Mouse (Mus musculus) MEL (cell line): ENCODE data around the gene Prrx2. TPM values are rescaled to one million over a fixed set of nuclear protein-coding genes. Genes with fewer than 3 reads are reported as not detected.
A peak's percentile ranks its signal among the peaks of the same experiment; 100 is the strongest.

Experiments
- DNase-seq: peaks from one replicate; pipeline ENCODE4 v3.0.0; 2011; ENCODE audit warnings: low read depth, low spot score
- H3K27ac ChIP-seq: 2 replicates; pipeline ENCODE4 v1.5.1; 2012; ENCODE audit warnings: low read depth, mild to moderate bottlenecking, control low read depth, low read length, moderate library complexity; ENCODE audit not compliant: control insufficient read depth
- H3K27me3 ChIP-seq, 2 experiments: fragments of 150-350 bp in 1 of 2; sonication (generic) in 1 of 2; 2 replicates each; pipeline ENCODE4 v1.6.1; 2012; ENCODE audit warnings: low read length in 2 of 2, mild to moderate bottlenecking in 2 of 2, improper control_type of control experiment in 1 of 2, moderate library complexity in 1 of 2; ENCODE audit not compliant: insufficient read depth in 2 of 2, control insufficient read depth in 1 of 2
- H3K36me3 ChIP-seq, 2 experiments: 2 replicates each; pipeline ENCODE4 v1.6.1; 2012 to 2014; ENCODE audit warnings: low read length in 2 of 2, improper control_type of control experiment in 1 of 2, inconsistent platforms in 1 of 2, mild to moderate bottlenecking in 1 of 2; ENCODE audit not compliant: insufficient read depth in 2 of 2, control insufficient read depth in 1 of 2
- H3K4me1 ChIP-seq, 2 experiments: fragments of 150-350 bp in 1 of 2; sonication (generic) in 1 of 2; 2 replicates each; pipeline ENCODE4 v1.6.1; 2012; ENCODE audit warnings: low read length in 2 of 2, improper control_type of control experiment in 1 of 2, mild to moderate bottlenecking in 1 of 2; ENCODE audit not compliant: insufficient read depth in 2 of 2, control insufficient read depth in 1 of 2
- H3K4me3 ChIP-seq, 2 experiments: fragments of 150-350 bp in 1 of 2; sonication (generic) in 1 of 2; 2 replicates each; pipeline ENCODE4 v1.5.1; 2012; ENCODE audit warnings: low read depth in 2 of 2, low read length in 2 of 2, mild to moderate bottlenecking in 2 of 2, moderate library complexity in 2 of 2, control low read depth in 1 of 2, improper control_type of control experiment in 1 of 2; ENCODE audit not compliant: control insufficient read depth in 1 of 2, insufficient read depth in 1 of 2
- H3K79me2 ChIP-seq: 2 replicates; pipeline ENCODE4 v1.6.1; 2012; ENCODE audit warnings: mild to moderate bottlenecking, low read length, moderate library complexity; ENCODE audit not compliant: control insufficient read depth, poor library complexity, insufficient read depth
- H3K9ac ChIP-seq: 2 replicates; pipeline ENCODE4 v1.6.1; 2012; ENCODE audit warnings: low read depth, mild to moderate bottlenecking, control low read depth, low read length, moderate library complexity; ENCODE audit not compliant: control insufficient read depth, poor library complexity, severe bottlenecking
- H3K9me3 ChIP-seq: fragments of 150-350 bp; sonication (generic); replicated peaks from 2 replicates; pipeline ENCODE4 v1.6.1; 2012; ENCODE audit warnings: mild to moderate bottlenecking, low read length, improper control_type of control experiment, moderate library complexity; ENCODE audit not compliant: insufficient read depth
- CTCF ChIP-seq, 3 experiments: IDR thresholded peaks in 2 of 3; conservative IDR thresholded peaks in 1 of 3; 2 replicates each; pipeline ENCODE4 v1.5.1; 2011 to 2012; ENCODE audit warnings: low read length in 3 of 3, low read depth in 2 of 3, mild to moderate bottlenecking in 2 of 3, improper control_type of control experiment in 1 of 3, inconsistent platforms in 1 of 3, mixed read lengths in 1 of 3, moderate library complexity in 1 of 3; ENCODE audit not compliant: control insufficient read depth in 1 of 3, insufficient read depth in 1 of 3, poor library complexity in 1 of 3, severe bottlenecking in 1 of 3
- ELF1 ChIP-seq: IDR thresholded peaks from 2 replicates; pipeline ENCODE4 v1.6.1; 2014; ENCODE audit warnings: low read depth, mild to moderate bottlenecking, inconsistent platforms, low read length, improper control_type of control experiment, moderate library complexity
- ETS1 ChIP-seq: IDR thresholded peaks from 2 replicates; pipeline ENCODE4 v1.6.1; 2012; ENCODE audit warnings: low read depth, mild to moderate bottlenecking, inconsistent platforms, low read length, improper control_type of control experiment, moderate library complexity
- GATA1 ChIP-seq: IDR thresholded peaks from 2 replicates; pipeline ENCODE4 v1.6.1; 2011; ENCODE audit warnings: low read depth, low read length, improper control_type of control experiment
- HCFC1 ChIP-seq: IDR thresholded peaks from 2 replicates; pipeline ENCODE4 v1.6.1; 2012; ENCODE audit warnings: low read depth, mild to moderate bottlenecking, inconsistent platforms, low read length, improper control_type of control experiment, moderate library complexity
- JUND ChIP-seq: IDR thresholded peaks from 2 replicates; pipeline ENCODE4 v1.6.1; 2011; ENCODE audit warnings: low read depth, mild to moderate bottlenecking, improper control_type of control experiment, low read length
- KAT2A ChIP-seq: conservative IDR thresholded peaks from 2 replicates; pipeline ENCODE4 v1.6.1; 2012; ENCODE audit warnings: low read depth, low read length, improper control_type of control experiment, inconsistent platforms
- MAZ ChIP-seq: IDR thresholded peaks from 2 replicates; pipeline ENCODE4 v1.6.1; 2012; ENCODE audit warnings: low read depth, mild to moderate bottlenecking, inconsistent platforms, low read length, improper control_type of control experiment
- MEF2A ChIP-seq: IDR thresholded peaks from 2 replicates; pipeline ENCODE4 v1.6.1; 2014; ENCODE audit warnings: low read depth, mild to moderate bottlenecking, inconsistent platforms, low read length, improper control_type of control experiment; ENCODE audit not compliant: poor library complexity, insufficient replicate concordance, severe bottlenecking; ENCODE audit errors: extremely low read depth
- MYC ChIP-seq: IDR thresholded peaks from 2 replicates; pipeline ENCODE4 v1.6.1; 2011; ENCODE audit warnings: low read depth, mild to moderate bottlenecking, low read length, improper control_type of control experiment, moderate library complexity
- NRF1 ChIP-seq: IDR thresholded peaks from 2 replicates; pipeline ENCODE4 v1.6.1; 2014; ENCODE audit warnings: low read depth, mild to moderate bottlenecking, inconsistent platforms, low read length, improper control_type of control experiment, moderate library complexity; ENCODE audit not compliant: poor library complexity, insufficient read depth, severe bottlenecking
- POLR2A ChIP-seq, 2 experiments: IDR thresholded peaks; 2 replicates each; pipeline ENCODE4 v1.6.1; 2011 to 2012; ENCODE audit warnings: low read length in 2 of 2, mild to moderate bottlenecking in 2 of 2, control low read depth in 1 of 2, improper control_type of control experiment in 1 of 2, low read depth in 1 of 2, moderate library complexity in 1 of 2; ENCODE audit not compliant: control insufficient read depth in 1 of 2, insufficient read depth in 1 of 2, poor library complexity in 1 of 2
- POLR2AphosphoS5 ChIP-seq: IDR thresholded peaks from 2 replicates; pipeline ENCODE4 v1.6.1; 2012; ENCODE audit warnings: low read depth, borderline replicate concordance, mild to moderate bottlenecking, inconsistent platforms, low read length, moderate library complexity, mixed read lengths
- TAL1 ChIP-seq: IDR thresholded peaks from 2 replicates; pipeline ENCODE4 v1.6.1; 2012; ENCODE audit warnings: mild to moderate bottlenecking, inconsistent platforms, low read length, moderate library complexity, mixed read lengths
- ZMIZ1 ChIP-seq: IDR thresholded peaks from 2 replicates; pipeline ENCODE4 v1.6.1; 2012; ENCODE audit warnings: low read depth, mild to moderate bottlenecking, inconsistent platforms, low read length, improper control_type of control experiment, moderate library complexity
- polyA plus RNA-seq, 2 experiments: library from polyadenylated mRNA; stranded (reverse) in 1 of 2; unstranded in 1 of 2; fragments of >175 nt in 1 of 2; fragments of >200 nt in 1 of 2; gene quantifications; 2 replicates each; pipeline versions ENCODE4 v1.2.1 to v1.2.4; 2012; ENCODE audit warnings: low replicate concordance in 2 of 2, low read depth in 1 of 2; ENCODE audit not compliant: insufficient read length in 2 of 2, insufficient read depth in 1 of 2, missing spikeins in 1 of 2
- total RNA-seq: library from RNA; depleted of rRNA; stranded (reverse); fragments of 300-350 nt; gene quantifications from 2 replicates; pipeline ENCODE4 v1.2.3, GENCODE M21; 2012

The Prrx2 gene
- total and polyA plus RNA-seq, 3 experiments = not detected

DNA sequence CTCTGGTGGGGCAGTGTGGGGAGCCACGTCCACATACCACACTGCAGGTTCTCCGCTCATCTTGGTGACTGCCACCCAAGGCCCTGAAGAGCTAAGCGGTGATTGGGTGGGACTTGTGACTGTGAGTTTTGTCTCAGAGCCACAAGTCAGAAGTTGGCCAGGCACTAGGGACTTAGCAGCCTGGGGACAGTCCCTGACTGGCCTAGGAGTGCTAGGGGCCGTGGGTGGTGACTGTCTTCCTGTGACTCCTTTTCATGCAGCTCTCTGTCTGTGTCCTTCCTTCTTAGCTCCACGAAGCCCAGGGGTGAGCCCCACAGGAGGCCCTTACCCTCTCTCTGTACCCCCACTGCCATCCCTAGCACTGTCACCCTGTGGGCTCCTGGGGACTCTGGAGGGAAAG lies 14.9 kb upstream of the Prrx2 start:
- H3K27me3 ChIP-seq = no peaks in the 10 kb centered on the region
- no peak overlapping the region for H3K4me3 ChIP-seq
- H3K79me2 ChIP-seq = 0 out of 2 replicates have a peak, but pooled peaks cover 1% of the 10 kb centered on the region
- peaks cover 0 to 2% of the 10 kb centered on the region in 2 experiments; a peak in 2 of 4 replicates for H3K36me3 ChIP-seq
- no peak for DNase-seq
- TF ChIP-seq NRF1 (no peak), MEF2A (no peak), ZMIZ1 (no peak), JUND (no peak), TAL1 (no peak), HCFC1 (no peak), MYC (no peak), MAZ (no peak), GATA1 (no peak), ELF1 (no peak), KAT2A (no peak), POLR2AphosphoS5 (no peak), ETS1 (no peak)
- H3K9ac ChIP-seq = no peak overlapping the region
- no peaks in the 10 kb centered on the region for H3K4me1 ChIP-seq
- H3K27ac ChIP-seq = no peak overlapping the region
- H3K9me3 ChIP-seq = no peaks in the 10 kb centered on the region

- peak; percentile 49 for DNase-seq
- Histone ChIP-seq H3K9me3 (no peaks in the 10 kb centered on the region), H3K27me3 (no peaks in the 10 kb centered on the region), H3K36me3 (peaks cover 0 to 2% of the 10 kb centered on the region in 2 experiments; a peak in 2 of 4 replicates), H3K4me3 (no peak overlapping the region), H3K27ac (no peak overlapping the region), H3K79me2 (peaks cover 4% of the 10 kb centered on the region; the same call in 1 of the 2 replicates), H3K9ac (no peak overlapping the region)
- TF ChIP-seq KAT2A (no peak), CTCF (IDR thresholded peaks at IDR 0.05 in 2 of 3, conservative IDR thresholded peaks at IDR 0.05 in 1 of 3; ENCODE audit: control insufficient read depth in 1 of 3, insufficient read depth in 1 of 3, low read depth in 2 of 3, low read length in 3 of 3, poor library complexity in 1 of 3, severe bottlenecking in 1 of 3) (peak; percentile 44 to 74 (median 60); a peak in 5 of 6 replicates), POLR2A (IDR thresholded peaks at IDR 0.05; ENCODE audit: control insufficient read depth in 1 of 2, insufficient read depth in 1 of 2, low read depth in 1 of 2, low read length in 2 of 2, poor library complexity in 1 of 2) (0 out of 4 replicates have a peak, but pooled peaks of 1 of the 2 experiments have one; percentile 15)
- TF ChIP-seq, all 39 proteins: peak for 2
- H3K4me1 ChIP-seq = no peaks in the 10 kb centered on the region
Observed at GRCm38 (mm10) chr2:30821073-30821472, 13.7 kb upstream of the Prrx2 start.
